Mouse (Mus musculus) testis, adult 2 months (tissue): Measurements from ENCODE around the gene Tenm3.

Experiments used
- CTCF ChIP-seq: fragments of 200-500 bp; IDR thresholded peaks from 2 replicates; pipeline ENCODE4 v1.5.1; 2012; ENCODE audit warnings: low read depth, mild to moderate bottlenecking, inconsistent platforms, low read length, moderate library complexity; ENCODE audit not compliant: control insufficient read depth, insufficient read depth, insufficient replicate concordance
- POLR2A ChIP-seq: fragments of 200-500 bp; IDR thresholded peaks from 2 replicates; pipeline ENCODE4 v1.6.1; 2012; ENCODE audit warnings: low read depth, mild to moderate bottlenecking, inconsistent platforms, low read length, moderate library complexity; ENCODE audit not compliant: control insufficient read depth

DNA sequence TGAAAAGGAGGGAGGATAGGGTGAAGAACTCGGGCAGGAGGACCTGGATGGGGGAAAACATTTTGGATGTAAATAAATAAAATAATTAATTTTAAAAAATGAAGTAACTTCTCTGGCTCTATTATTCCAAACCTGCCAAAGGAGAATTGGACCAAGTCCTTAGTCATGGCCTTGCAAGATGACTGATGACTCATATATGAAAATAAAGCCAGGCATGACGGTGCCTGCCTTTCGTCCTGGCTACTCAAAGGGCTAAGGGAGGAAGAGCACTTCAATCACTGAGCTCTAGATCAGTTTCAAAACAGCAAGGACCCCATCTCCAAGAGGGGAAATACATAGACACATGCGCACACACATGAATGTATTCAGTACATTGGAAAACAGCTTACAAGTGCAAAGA, 234.1 kb downstream of the Tenm3 start:
- TF ChIP-seq CTCF: no peak
- no peak for TF ChIP-seq POLR2A
